Mouse (Mus musculus): ENCODE measurements around the gene Wiz. TPM values are rescaled to one million over a fixed set of nuclear protein-coding genes. Genes with fewer than 3 reads are reported as not detected.

Wiz gene
- polyA plus RNA-seq, 1 experiment from 2014 or later: 2.7 TPM

GRCm38 (mm10) chr17:32377137-32377536, 12.1 kb downstream of the Wiz start:
- Histone ChIP-seq H3K9ac (replicated peaks) (no peak overlapping the region), H3K4me2 (ENCODE audit: low read depth, low read length) (no peak overlapping the region), H3K4me3 (ENCODE audit: low read depth, low read length) (no peak overlapping the region), H3K36me3 (replicated peaks; ENCODE audit: insufficient read depth, low read length) (no peaks in the 10 kb centered on the region), H3K4me1 (ENCODE audit: insufficient read depth) (no peaks in the 10 kb centered on the region), H3K9me3 (ENCODE audit: low read length) (no peaks in the 10 kb centered on the region), H3K27me3 (ENCODE audit: insufficient read depth, low read length) (no peaks in the 10 kb centered on the region), H3K27ac (ENCODE audit: low read depth) (no peak overlapping the region)
- ATAC-seq: peak; percentile 45; the same call in 1 of the 2 replicates
- DNase-seq: no peak
- TF ChIP-seq CTCF (IDR thresholded peaks at IDR 0.05; ENCODE audit: low read depth) (no peak), EP300 (IDR thresholded peaks at IDR 0.05; ENCODE audit: low read depth) (no peak)
- WGBS (ENCODE audit: insufficient replicate concordance): 75% methylated on average over 9 of the region's 9 CpGs

GRCm38 (mm10) chr17:32376475-32376874, 12.8 kb downstream of the Wiz start:
- TF ChIP-seq EP300 (IDR thresholded peaks at IDR 0.05; ENCODE audit: low read depth): no peak
- TF ChIP-seq CTCF (IDR thresholded peaks at IDR 0.05; ENCODE audit: low read depth): no peak
- DNase-seq: no peak
- no peak overlapping the region for H3K9ac ChIP-seq (replicated peaks)
- H3K9me3 ChIP-seq (ENCODE audit: low read length): no peaks in the 10 kb centered on the region
- no peaks in the 10 kb centered on the region for H3K36me3 ChIP-seq (replicated peaks; ENCODE audit: insufficient read depth, low read length)
- H3K4me1 ChIP-seq (ENCODE audit: insufficient read depth): no peaks in the 10 kb centered on the region
- 88% methylated on average over 15 of the region's 15 CpGs for WGBS (ENCODE audit: insufficient replicate concordance)
- ATAC-seq: no peak
- H3K27me3 ChIP-seq (ENCODE audit: insufficient read depth, low read length): no peaks in the 10 kb centered on the region
- no peak overlapping the region for H3K4me3 ChIP-seq (ENCODE audit: low read depth, low read length)
- H3K27ac ChIP-seq (ENCODE audit: low read depth): no peak overlapping the region
- H3K4me2 ChIP-seq (ENCODE audit: low read depth, low read length): no peak overlapping the region

- Histone ChIP-seq H3K36me3 (replicated peaks; ENCODE audit: insufficient read depth, low read length) (no peaks in the 10 kb centered on the region), H3K4me2 (ENCODE audit: low read depth, low read length) (peak overlapping the region; percentile 70), H3K4me1 (ENCODE audit: insufficient read depth) (peaks cover 15% of the 10 kb centered on the region), H3K27me3 (ENCODE audit: insufficient read depth, low read length) (no peaks in the 10 kb centered on the region), H3K27ac (ENCODE audit: low read depth) (peak overlapping the region; percentile 57; the same call in 1 of the 2 replicates), H3K9ac (replicated peaks) (no peak overlapping the region; the same call in 1 of the 2 replicates), H3K9me3 (ENCODE audit: low read length) (no peaks in the 10 kb centered on the region), H3K4me3 (ENCODE audit: low read depth, low read length) (peak overlapping the region; percentile 41)
- WGBS (ENCODE audit: insufficient replicate concordance): 19% methylated on average over 9 of the region's 17 CpGs
- ATAC-seq: peak; percentile 41
- DNase-seq: peak; percentile 54
- TF ChIP-seq EP300 (IDR thresholded peaks at IDR 0.05; ENCODE audit: low read depth) (no peak), CTCF (IDR thresholded peaks at IDR 0.05; ENCODE audit: low read depth) (no peak)
Observed at GRCm38 (mm10) chr17:32368991-32369578, 20.2 kb downstream of the Wiz start.

GRCm38 (mm10) chr17:32367706-32368105, 21.5 kb downstream of the Wiz start:
- H3K4me1 ChIP-seq (ENCODE audit: insufficient read depth): peaks cover 27% of the 10 kb centered on the region
- H3K27me3 ChIP-seq (ENCODE audit: insufficient read depth, low read length): no peaks in the 10 kb centered on the region
- DNase-seq (no peak), ATAC-seq (no peak)
- no peak overlapping the region for H3K27ac ChIP-seq (ENCODE audit: low read depth)
- no peak for TF ChIP-seq EP300 (IDR thresholded peaks at IDR 0.05; ENCODE audit: low read depth)
- TF ChIP-seq CTCF (IDR thresholded peaks at IDR 0.05; ENCODE audit: low read depth): no peak
- H3K36me3 ChIP-seq (replicated peaks; ENCODE audit: insufficient read depth, low read length): no peaks in the 10 kb centered on the region
- H3K4me3 ChIP-seq (ENCODE audit: low read depth, low read length): no peak overlapping the region
- no peaks in the 10 kb centered on the region for H3K9me3 ChIP-seq (ENCODE audit: low read length)
- no peak overlapping the region for H3K9ac ChIP-seq (replicated peaks)
- no peak overlapping the region for H3K4me2 ChIP-seq (ENCODE audit: low read depth, low read length)
- 88% methylated on average over 11 of the region's 11 CpGs for WGBS (ENCODE audit: insufficient replicate concordance)

GRCm38 (mm10) chr17:32365296-32365695, 23.9 kb downstream of the Wiz start:
- ATAC-seq (peak; percentile 29), DNase-seq (no peak)
- Histone ChIP-seq H3K4me3 (ENCODE audit: low read depth, low read length) (no peak overlapping the region; the same call in 1 of the 2 replicates), H3K9me3 (ENCODE audit: low read length) (no peaks in the 10 kb centered on the region), H3K4me1 (ENCODE audit: insufficient read depth) (peaks cover 33% of the 10 kb centered on the region), H3K4me2 (ENCODE audit: low read depth, low read length) (peak overlapping the region; percentile 78), H3K27me3 (ENCODE audit: insufficient read depth, low read length) (no peaks in the 10 kb centered on the region), H3K9ac (replicated peaks) (peak overlapping the region; percentile 95; the same call in 1 of the 2 replicates), H3K36me3 (replicated peaks; ENCODE audit: insufficient read depth, low read length) (peaks cover 15% of the 10 kb centered on the region), H3K27ac (ENCODE audit: low read depth) (no peak overlapping the region)
- TF ChIP-seq EP300 (IDR thresholded peaks at IDR 0.05; ENCODE audit: low read depth) (peak; percentile 53; the same call in 1 of the 2 replicates), CTCF (IDR thresholded peaks at IDR 0.05; ENCODE audit: low read depth) (no peak)
- WGBS (ENCODE audit: insufficient replicate concordance): 55% methylated on average over 1 of the region's 1 CpGs

- peaks cover 19% of the 10 kb centered on the region for H3K36me3 ChIP-seq (replicated peaks; ENCODE audit: insufficient read depth, low read length)
- TF ChIP-seq CTCF (IDR thresholded peaks at IDR 0.05; ENCODE audit: low read depth): no peak
- TF ChIP-seq EP300 (IDR thresholded peaks at IDR 0.05; ENCODE audit: low read depth): no peak
- no peak for DNase-seq
- no peaks in the 10 kb centered on the region for H3K9me3 ChIP-seq (ENCODE audit: low read length)
- H3K27ac ChIP-seq (ENCODE audit: low read depth): peak overlapping the region; percentile 74
- H3K27me3 ChIP-seq (ENCODE audit: insufficient read depth, low read length): no peaks in the 10 kb centered on the region
- peak overlapping the region; percentile 93 for H3K4me3 ChIP-seq (ENCODE audit: low read depth, low read length)
- peak overlapping the region; percentile 95 for H3K9ac ChIP-seq (replicated peaks)
- H3K4me1 ChIP-seq (ENCODE audit: insufficient read depth): peaks cover 33% of the 10 kb centered on the region
- WGBS (ENCODE audit: insufficient replicate concordance): 31% methylated on average over 5 of the region's 5 CpGs
- ATAC-seq: peak; percentile 18
- H3K4me2 ChIP-seq (ENCODE audit: low read depth, low read length): peak overlapping the region; percentile 78
Observed at GRCm38 (mm10) chr17:32364850-32365249, 24.4 kb downstream of the Wiz start.

Data from liver, postnatal 0 days (tissue).